Mouse (Mus musculus) right cerebral cortex, adult 2 months (tissue): ENCODE data around the gene Aldoart1.

Experiments used
- DNase-seq, 2 experiments: peaks; one replicate each; pipeline ENCODE4 v3.0.0; 2021 to 2022; ENCODE audit warnings: low spot score in 2 of 2

The Aldoart1 gene

GRCm38 (mm10) chr4:72852534-72852933 lies at the start of gene Aldoart1:
TSS of gene Aldoart1 (minus strand) at chr4:72852634.
- DNase-seq, result no peak

DNA sequence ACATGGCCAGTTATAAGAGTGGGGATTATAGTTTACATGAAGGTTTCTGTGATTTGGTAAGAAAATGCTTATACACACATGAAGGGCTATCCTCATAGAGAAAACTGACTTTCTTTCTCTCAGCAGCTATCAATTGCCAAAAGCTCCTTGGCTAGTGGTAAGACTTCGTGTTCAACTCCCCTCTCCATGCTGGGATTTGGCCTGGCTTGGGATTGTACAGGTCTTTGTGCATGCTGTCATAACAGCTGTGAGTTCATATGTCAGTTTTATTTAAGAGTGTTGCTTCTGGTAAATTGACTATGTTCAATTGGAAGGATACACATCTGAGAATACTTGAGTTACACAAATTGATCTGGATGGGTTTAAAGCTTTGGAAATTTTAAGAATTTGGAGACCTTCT lies 49.1 kb upstream of the Aldoart1 start:
- DNase-seq, result no peak

- no peak for DNase-seq
Measured at GRCm38 (mm10) chr4:72865371-72866075, 13.1 kb upstream of the Aldoart1 start.

GRCm38 (mm10) chr4:72844276-72844675 lies 8.2 kb downstream of the Aldoart1 start:
- no peak for DNase-seq

DNA sequence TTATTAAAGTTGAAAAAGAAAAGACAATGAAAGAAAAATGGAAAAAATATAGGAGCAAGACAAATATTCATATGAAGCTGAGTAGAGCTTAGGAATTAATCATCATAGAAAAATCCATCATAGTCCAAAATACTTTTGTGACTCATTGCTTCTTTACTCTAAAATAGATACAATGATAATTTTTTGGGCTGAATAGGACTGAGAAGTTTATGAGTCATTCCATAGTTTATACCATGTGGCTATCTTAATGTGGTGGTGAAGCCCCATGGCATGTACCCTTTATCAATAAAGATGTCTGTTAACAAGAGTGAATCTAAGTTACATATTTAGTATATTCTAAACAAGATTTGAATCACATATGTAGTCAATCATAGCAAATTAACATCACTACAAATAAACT lies 9.4 kb downstream of the Aldoart1 start:
- DNase-seq, result no peak

- no peak for DNase-seq
Measured at GRCm38 (mm10) chr4:72836430-72836829, 16.0 kb downstream of the Aldoart1 start.

DNA sequence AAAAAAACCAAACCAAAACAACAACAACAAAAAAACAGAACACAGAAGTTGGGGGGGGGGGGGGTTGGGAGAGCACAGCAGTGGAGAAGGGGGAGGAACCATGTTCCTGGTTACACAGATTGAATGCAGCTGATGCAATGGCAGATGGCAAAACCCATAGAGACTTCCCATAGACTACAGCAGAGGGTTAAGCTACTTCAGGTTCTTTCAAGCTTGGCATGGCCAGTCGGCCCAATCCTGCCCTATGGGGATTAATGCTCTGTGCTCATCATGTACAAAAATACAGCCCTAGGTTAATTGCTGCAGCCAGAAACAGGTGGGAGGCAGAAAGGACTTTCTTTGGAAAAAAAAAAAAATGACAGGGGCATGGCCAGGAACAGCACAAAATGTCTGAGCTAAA lies 17.0 kb downstream of the Aldoart1 start:
- DNase-seq, result no peak

GRCm38 (mm10) chr4:72800816-72801215 lies 51.6 kb downstream of the Aldoart1 start:
- DNase-seq, result no peak
